9 mouse cellular contexts compared by ENCODE assay signal in the genomic region with DNA sequence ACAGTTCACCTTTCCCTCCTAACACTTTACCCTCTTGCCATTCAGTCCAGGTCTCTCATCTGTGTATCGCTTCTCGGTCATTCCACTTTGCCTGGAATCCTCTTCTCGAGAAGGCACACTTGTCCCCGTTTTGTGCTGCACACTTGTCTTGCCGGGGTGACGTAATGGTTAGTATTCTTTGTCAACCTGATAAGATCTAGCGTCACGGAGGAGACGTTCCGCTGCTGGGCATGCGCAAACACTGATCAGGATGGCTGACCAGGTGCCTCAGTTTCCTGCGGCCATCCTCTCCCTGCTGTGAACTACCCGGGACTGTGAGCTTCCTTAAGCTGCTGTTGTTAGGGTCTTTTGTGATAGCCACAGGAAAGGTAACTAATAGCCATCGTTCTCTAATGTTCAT. TPM values are rescaled to one million over a fixed set of nuclear protein-coding genes. Genes with fewer than 3 reads are reported as not detected.
A peak's percentile ranks its signal among the peaks of the same experiment; 100 is the strongest.
DNase-seq lines count a peak whose midpoint lies in the region; ATAC-seq and TF ChIP-seq lines count a peak whose summit lies in the region.
"Had no signal": no experiment of that assay in that cellular context is flagged by ENCODE, and none has a peak within 500 bp of the region (broad histone marks: within the 10 kb centered on the region; RNA-seq: fewer than 3 reads in every experiment).

No protein-coding gene starts in this region.

- H3K4me1 ChIP-seq in forebrain, embryonic 15.5 days: peaks cover 8% of the 10 kb centered on the region
- H3K4me1 ChIP-seq: embryonic facial prominence, embryonic 12.5 days had no signal

- WGBS in forebrain, embryonic 15.5 days: 51% methylated on average over 14 of the region's 14 CpGs

- H3K9me3 ChIP-seq in forebrain, embryonic 15.5 days: no peaks in the 10 kb centered on the region
- H3K9me3 ChIP-seq: embryonic facial prominence, embryonic 12.5 days had no signal

- H3K4me3 ChIP-seq in left cerebral cortex, adult 2 months: peak overlapping the region; percentile 23; the same call in 1 of the 2 replicates
- no peak overlapping the region for H3K4me3 ChIP-seq in forebrain, embryonic 15.5 days
- H3K4me3 ChIP-seq: embryonic facial prominence, embryonic 12.5 days had no signal

- no peak for DNase-seq in left cerebral cortex, adult 2 months (ENCODE audit: extremely low spot score in 1 of 2, low spot score in 2 of 2)
- no peak for DNase-seq in left cerebral cortex, adult 8-10 months (ENCODE audit: low spot score in 2 of 2)
- peak; percentile 58 for DNase-seq in R1 (ENCODE audit: low read depth, low spot score)
- DNase-seq in lung, postnatal 25 days (ENCODE audit: low spot score): peak; percentile 8
- no peak for DNase-seq in right cerebral cortex, postnatal 25 days
- DNase-seq: kidney, adult 2 months had no signal

- TF ChIP-seq CTCF in left cerebral cortex, adult 2 months (IDR thresholded peaks at IDR 0.05): no peak

- H3K4me2 ChIP-seq in forebrain, embryonic 15.5 days (replicated peaks): no peak overlapping the region
- H3K4me2 ChIP-seq: embryonic facial prominence, embryonic 12.5 days had no signal

- H3K36me3 ChIP-seq in forebrain, embryonic 15.5 days: no peaks in the 10 kb centered on the region
- H3K36me3 ChIP-seq: embryonic facial prominence, embryonic 12.5 days had no signal

- H3K27ac ChIP-seq in left cerebral cortex, adult 2 months: no peak overlapping the region
- no peak overlapping the region for H3K27ac ChIP-seq in forebrain, embryonic 15.5 days (replicated peaks)
- H3K27ac ChIP-seq: embryonic facial prominence, embryonic 12.5 days had no signal

- no peak overlapping the region for H3K9ac ChIP-seq in forebrain, embryonic 15.5 days (replicated peaks)
- H3K9ac ChIP-seq: embryonic facial prominence, embryonic 12.5 days had no signal

- intact Hi-C loops in left cerebral cortex, adult 2 months (cut with DNase I): no loop called here

- peaks cover 6% of the 10 kb centered on the region; the same call in 1 of the 2 replicates for H3K27me3 ChIP-seq in forebrain, embryonic 15.5 days
- H3K27me3 ChIP-seq: embryonic facial prominence, embryonic 12.5 days had no signal

- ATAC-seq in hematopoietic stem cell, adult 5-6 weeks (replicated peaks in 1 of 2; ENCODE audit: insufficient read depth in 1 of 2, low FRiP score in 2 of 2, low TSS enrichment in 1 of 2, low read depth in 1 of 2, poor library complexity in 2 of 2, severe bottlenecking in 2 of 2): 0 out of 4 replicates have a peak, but pooled peaks have one; percentile 4 to 17
- no peak for ATAC-seq in forebrain, embryonic 15.5 days (replicated peaks)

RNA-seq across cellular contexts. Expression of a gene that starts 17.1 kb away (rescaled TPM):
- 1 to 10 TPM; 4.3 to 4.4 TPM for total RNA-seq in left cerebral cortex, adult 2 months (2021)
- 1 to 10 TPM; 5.7 to 6.9 (median 6.3) TPM for total RNA-seq in left cerebral cortex, adult 8-10 months (2022)
- total RNA-seq in hematopoietic stem cell, adult 5-6 weeks (2017): 192 and 193 TPM in 2 replicates
- polyA plus RNA-seq in forebrain, embryonic 15.5 days (2015; fragmentation: Nextera tagmentation; extraction: Ambion mirVana): 122 and 125 TPM in 2 replicates

Comparison
In these comparisons a context has a peak if more than half of its experiments do, and no peak if none do; other contexts are left out.
1. DNase-seq: peak in R1 (single experiment) and lung, postnatal 25 days (single experiment); none in left cerebral cortex, adult 2 months (0 of 2), left cerebral cortex, adult 8-10 months (0 of 2) and right cerebral cortex, postnatal 25 days (single experiment).
2. RNA of a gene that starts 17.1 kb away (total RNA-seq): 192 to 193 TPM in hematopoietic stem cell, adult 5-6 weeks; 5.7 to 6.9 TPM in left cerebral cortex, adult 8-10 months and 4.3 to 4.4 TPM in left cerebral cortex, adult 2 months; every median in the first group is over 10 times any median in the second.